Mouse (Mus musculus): ENCODE measurements around the gene Pdlim5.

- TF ChIP-seq POLR2A (IDR thresholded peaks at IDR 0.05; ENCODE audit: insufficient read depth, low read depth, low read length) (no peak), CTCF (IDR thresholded peaks at IDR 0.05) (no peak)
These were observed 51.7 kb downstream of the Pdlim5 start for GRCm38 (mm10) chr3:142343786-142344185.
